Mouse (Mus musculus): ENCODE results near the gene Slc26a10.
"Not testable (repeated sequence)": the region's sequence is repeated elsewhere in the genome, so short reads cannot be mapped to it uniquely, and the experiment has no call there.

Slc26a10 gene

DNA sequence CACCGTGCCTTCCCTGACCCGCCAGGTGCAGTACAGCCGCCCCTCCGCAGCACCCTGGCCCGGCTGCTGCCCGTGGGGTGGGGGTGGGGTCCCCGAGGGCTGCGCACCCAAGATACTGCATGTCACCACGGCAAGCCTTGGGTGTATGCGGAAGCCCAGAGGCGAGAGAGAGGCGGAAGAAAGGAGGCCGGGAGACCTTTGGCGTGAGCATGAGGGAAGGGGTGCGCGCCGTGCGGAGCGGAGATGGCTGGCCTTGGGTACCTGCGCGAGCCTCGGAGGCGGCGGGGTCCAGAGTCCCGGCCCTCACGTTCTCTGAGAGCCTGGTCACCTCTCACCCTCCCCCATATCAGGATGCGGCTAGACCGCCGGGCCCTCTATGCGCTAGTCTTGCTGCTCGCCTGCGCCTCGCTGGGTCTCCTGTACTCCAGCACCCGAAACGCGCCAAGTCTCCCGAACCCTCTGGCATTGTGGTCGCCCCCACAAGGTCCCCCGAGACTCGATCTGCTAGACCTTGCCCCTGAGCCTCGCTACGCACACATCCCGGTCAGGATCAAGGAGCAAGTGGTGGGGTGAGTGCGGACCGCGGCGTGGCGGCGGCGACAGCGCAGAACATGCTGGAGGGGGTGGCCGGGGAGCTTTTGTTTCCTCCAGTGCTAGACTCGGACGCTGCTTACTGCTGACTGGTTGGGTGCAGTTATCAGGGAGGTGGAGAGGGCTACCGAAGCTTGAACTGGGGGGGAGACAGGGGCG, 14.6 kb downstream of the Slc26a10 start:
- in situ Hi-C loops (cut with MboI; ENCODE audit: unreplicated experiment in 2 of 2): no loop called here

DNA sequence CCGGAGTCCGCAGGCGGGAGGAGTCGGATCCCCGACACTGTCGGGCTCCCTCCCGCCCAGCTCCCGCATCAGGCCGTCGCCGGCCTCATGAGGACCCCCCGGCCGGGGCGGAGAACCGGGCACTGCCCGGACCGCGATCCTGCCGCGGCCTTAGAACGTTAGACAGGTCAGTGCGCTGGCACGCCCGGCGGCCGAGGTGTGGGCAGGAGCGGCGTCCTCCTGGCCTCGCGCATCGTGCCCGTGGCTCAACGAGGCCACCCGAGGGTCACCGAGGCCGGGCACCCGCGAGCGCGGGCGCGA, 15.1 kb downstream of the Slc26a10 start:
- in situ Hi-C loops (cut with MboI; ENCODE audit: unreplicated experiment in 2 of 2): no loop called here

DNA sequence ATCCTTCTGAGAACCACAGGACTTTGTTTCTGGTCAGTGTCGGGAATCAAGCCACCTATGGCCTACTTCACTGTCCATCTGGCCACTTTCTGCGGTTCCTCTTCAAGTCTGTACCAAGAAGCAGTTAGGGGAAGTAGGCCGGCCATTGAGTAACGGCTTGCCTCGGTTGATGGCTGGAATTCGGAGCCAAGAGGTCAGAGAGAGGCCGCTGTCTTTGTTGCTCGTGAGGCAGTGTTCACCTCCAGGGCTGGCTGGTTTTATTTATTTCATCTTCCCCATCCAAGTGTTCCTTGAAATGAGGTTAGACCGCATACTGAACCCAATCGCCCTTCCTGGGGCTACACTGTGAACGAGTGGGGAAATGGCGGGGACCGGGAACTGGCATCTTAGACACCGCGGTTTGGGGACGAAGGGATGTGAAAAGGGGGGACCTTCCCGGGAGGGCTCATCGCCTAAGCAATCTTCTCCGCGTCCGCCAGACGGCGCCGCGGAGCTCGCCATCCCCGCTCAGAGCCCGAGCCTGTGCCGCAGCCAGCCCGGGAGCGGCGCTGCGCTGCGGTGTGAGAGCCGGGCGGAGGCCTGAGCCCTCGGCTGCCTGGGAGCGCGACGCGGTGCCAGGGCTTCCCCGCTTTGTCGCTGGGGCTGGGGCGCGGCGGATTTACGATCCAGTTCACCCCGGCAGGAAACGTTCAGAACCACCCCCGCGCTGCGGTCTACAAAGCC, 15.7 kb downstream of the Slc26a10 start, which contains the start of gene B4galnt1:
Gene B4galnt1, plus strand, starts transcription at position 595 of the 723 bp plus-strand sequence.
- in situ Hi-C loops (cut with MboI; ENCODE audit: unreplicated experiment in 2 of 2): loop anchor here in 1 of 2 experiments (5.0 kb wide), 1 partner anchor 37 kb away; no protein-coding TSS in a partner anchor

DNA sequence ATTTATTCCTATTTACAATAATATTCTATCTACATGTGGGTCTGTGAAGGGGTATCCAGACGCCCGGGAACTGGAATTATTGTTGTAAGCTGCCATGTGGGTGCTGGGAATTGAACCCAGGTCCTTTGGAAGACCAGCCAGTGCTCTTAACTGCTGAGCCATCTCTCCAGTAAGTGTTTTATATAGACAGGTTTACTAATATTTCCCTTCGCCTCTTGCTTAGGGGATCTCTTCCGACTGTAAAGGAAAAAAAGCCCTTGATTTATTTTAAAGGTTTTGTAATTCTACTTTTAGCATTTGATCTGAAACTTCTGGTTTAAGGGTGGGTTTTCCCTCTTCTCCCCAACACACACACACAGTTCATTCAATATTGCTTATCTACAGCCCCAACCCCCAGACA, 16.3 kb downstream of the Slc26a10 start:
- in situ Hi-C loops (cut with MboI; ENCODE audit: unreplicated experiment in 2 of 2): loop anchor here in 1 of 2 experiments (5.0 kb wide), 1 partner anchor 37 kb away; no protein-coding TSS in a partner anchor

DNA sequence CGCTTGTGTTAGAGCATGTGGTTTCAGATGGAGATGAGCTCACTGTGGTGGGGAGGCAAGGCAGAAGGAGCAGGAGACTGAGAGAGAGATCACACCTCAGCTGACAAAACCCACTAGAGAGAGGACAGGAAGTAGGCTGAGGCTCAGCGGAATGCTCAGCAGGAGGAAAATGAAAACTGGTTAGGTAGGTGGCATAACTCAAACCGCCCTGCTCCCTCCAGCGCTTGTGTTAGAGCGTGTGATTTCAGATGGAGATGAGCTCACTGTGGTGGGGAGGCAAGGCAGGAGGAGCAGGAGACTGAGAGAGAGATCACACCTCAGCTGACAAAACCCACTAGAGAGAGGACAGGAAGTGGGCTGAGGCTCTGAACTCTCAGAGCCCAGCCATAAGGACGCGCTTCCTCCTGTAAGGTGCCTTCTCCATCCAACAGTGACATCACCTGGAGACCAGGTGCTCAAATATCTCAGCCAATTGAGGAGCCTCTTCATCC, 17.6 kb downstream of the Slc26a10 start:
- in situ Hi-C loops (cut with MboI; ENCODE audit: unreplicated experiment in 2 of 2): loop anchor here in 1 of 2 experiments (5.0 kb wide), 1 partner anchor 36 kb away; no protein-coding TSS in a partner anchor

DNA sequence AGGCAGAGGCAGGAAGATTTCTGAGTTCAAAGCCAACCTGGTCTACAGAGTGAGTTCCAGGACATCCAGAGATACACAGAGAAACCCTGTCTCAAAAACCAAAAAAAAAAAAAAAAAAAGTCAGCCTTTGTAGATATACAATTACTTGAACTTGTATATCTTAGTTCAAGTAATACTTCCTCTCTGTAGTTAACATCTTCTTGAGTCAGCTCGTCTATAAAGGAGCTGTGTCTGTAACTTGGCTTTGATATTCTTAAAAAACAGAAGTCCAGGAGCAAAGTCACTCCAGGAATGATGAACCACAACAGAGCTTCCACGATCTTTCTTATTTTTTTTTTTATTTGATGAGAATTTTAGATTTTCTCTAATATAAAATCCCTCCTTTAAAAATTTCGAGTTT, 19.7 kb downstream of the Slc26a10 start:
- in situ Hi-C loops (cut with MboI; ENCODE audit: unreplicated experiment in 2 of 2): loop anchor here in 1 of 2 experiments (5.0 kb wide), 1 partner anchor 33 kb away; no protein-coding TSS in a partner anchor

DNA sequence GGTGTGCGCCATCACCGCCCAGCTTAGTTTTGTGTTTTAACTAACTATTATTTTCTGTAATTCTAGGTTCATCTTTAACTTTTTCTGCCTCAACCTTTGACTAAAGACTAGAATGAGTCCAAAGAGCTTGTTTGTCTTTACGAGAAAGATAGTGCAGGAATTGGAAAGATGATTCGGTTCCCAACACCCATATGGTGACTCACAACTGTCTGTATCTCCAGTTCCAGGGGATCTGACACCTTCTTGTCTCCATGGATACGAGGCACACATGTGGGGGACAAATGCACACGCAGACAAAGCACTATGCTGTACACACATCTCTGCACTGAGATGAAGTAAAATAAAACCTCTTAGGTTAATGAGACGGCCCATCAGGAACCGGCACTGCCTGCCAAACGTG, 20.4 kb downstream of the Slc26a10 start:
- in situ Hi-C loops (cut with MboI; ENCODE audit: unreplicated experiment in 2 of 2): loop anchor here in 1 of 2 experiments (5.0 kb wide), 1 partner anchor 33 kb away; no protein-coding TSS in a partner anchor

DNA sequence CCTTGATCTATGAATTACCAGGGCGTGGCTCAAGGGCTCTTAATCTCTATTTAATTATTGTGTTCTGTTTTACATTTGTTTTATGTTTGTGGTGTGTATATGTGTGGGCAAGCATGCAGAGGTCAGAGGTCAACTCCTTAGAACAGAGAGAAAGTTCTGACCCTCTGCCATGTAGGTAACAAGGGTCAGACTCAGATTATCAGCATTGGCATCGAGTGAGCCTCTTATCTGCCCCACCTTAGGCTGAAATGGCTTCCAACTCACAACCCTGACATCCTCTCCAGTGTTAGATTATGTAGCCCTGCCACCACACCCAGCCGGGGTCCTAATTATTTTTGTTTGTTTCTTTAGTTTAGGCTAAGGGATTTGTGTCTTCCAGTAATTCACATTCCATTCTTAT, 22.0 kb downstream of the Slc26a10 start:
- in situ Hi-C loops (cut with MboI; ENCODE audit: unreplicated experiment in 2 of 2): no loop called here

DNA sequence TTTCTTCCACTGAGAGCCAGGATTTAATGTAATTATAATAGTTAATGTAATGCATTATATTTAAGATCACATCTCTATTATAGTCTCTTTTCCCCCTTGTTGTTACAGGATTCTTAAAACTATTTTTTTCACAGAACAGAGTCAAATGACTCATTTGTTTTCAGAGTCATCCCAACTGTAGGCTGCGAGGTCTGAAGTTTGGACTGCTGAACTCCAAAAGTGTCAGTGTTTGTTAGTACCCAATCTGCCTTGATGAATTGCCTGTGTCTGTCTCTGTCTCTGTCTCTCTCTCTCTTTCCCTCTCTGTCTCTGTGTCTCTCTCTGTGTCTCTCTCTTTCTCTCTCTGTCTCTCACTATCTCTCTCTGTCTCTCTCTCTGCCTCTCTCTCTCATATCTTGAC, 23.9 kb downstream of the Slc26a10 start:
- in situ Hi-C loops (cut with MboI; ENCODE audit: unreplicated experiment in 2 of 2): no loop called here

DNA sequence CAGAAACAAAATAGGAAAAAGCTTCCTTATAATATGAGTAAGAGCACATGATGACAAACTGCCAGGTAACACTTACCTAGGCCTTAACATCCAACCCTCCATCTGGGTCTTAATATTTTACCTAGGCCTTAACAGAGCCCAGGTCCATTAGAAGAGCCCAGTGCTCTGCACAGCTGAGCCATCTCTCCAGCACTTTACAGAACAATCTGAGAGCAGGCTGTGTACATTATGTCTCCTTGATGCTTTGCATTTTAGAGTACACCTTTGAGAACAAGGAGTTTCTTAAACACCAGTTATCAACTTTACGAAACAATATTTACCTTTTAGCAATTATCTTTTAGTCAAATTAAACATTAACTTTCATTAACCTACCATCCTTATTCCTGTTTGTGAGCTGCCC, 24.4 kb downstream of the Slc26a10 start:
- in situ Hi-C loops (cut with MboI; ENCODE audit: unreplicated experiment in 2 of 2): no loop called here

DNA sequence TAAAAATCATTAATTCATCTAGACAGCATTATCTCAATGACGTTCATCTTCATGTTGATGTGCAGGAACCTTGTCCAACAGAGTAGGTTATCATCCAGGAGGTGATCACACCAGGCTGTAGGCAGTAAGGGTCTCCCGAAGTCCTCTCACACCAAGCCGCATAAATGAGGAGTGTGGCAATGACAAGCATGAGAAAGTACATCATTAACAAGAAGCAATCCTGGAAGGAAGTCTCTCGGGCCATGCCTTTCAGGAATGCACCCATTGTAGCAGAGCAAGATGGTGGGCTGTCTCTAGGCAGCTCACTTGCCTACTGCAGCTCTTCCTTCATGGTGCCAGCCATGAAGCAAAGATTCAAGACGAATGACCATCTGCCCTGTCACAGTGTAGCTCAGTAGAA, 25.8 kb downstream of the Slc26a10 start:
- in situ Hi-C loops (cut with MboI; ENCODE audit: unreplicated experiment in 2 of 2): no loop called here

DNA sequence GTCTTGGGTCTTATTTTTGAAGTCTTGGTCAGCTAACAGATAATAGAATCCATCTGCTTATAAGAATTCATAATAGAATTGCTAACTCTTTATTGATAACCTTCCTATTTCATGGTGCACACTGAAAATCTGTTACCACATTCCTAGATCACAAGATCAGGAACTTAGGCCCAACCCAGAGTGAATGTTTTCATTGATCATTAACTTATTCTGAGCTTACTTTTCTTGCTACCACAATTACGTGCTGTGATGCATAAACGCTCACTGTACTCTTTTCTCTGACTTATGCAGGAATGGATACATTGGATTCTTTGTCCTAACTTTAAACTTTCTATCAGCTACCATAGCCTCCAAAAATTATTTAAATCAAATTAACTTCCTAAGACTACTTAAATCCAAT, 26.2 kb downstream of the Slc26a10 start:
- in situ Hi-C loops (cut with MboI; ENCODE audit: unreplicated experiment in 2 of 2): no loop called here

DNA sequence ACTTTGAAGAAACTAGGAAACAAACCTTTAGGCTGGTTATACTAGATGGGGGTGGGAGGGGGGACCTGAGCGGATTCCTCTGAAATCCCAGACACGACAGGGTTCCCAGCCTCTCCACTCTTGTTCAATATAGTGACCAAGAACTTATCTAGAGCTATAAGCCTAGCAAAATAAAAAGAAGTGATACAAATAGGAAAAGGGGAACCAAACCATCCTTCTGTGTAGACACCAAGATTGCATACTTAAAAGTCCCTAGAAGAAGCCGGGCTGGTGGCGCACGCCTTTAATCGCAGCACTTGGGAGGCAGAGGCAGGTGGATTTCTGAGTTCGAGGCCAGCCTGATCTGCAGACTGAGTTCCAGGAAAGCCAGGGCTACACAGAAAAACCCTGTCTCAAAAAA, 27.1 kb downstream of the Slc26a10 start:
- in situ Hi-C loops (cut with MboI; ENCODE audit: unreplicated experiment in 2 of 2): no loop called here

DNA sequence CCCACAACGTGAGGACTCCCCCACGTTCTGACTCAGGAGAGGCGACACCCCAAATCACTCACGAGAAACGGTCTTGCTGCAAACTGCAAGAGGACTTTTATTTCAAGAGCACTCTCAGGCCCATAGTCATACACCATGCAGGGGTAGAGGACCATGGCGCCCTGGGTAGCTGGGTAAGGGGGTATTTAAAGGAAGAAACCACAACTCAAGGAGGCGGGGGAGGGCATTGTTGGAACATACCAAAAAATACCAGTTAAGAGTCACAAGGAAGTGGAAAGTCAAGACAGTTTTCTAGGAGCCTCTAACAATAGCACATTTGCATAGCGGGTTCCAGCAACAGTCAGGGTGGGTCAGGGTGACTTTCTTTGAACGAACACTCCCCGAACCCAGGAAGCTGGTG, 27.9 kb downstream of the Slc26a10 start:
- in situ Hi-C loops (cut with MboI; ENCODE audit: unreplicated experiment in 2 of 2): not testable (repeated sequence)

DNA sequence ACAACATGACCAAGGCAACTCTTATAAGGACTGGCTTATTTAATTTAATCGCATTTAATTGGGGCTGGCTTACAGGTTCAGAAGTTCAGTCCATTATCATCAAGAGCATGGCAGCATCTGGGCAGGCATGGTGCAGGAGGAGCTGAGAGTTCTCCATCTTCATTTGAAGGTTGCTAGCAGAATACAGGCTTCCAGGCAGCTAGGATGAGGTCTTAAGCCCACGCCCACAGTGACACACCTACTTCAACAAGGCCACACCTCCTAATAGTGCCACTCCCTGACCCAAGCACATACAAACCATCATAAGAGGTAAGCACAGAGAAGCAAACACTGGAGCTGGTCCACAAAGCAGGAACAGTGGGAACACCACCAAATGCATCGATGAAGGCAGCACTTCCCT, 29.2 kb downstream of the Slc26a10 start:
- in situ Hi-C loops (cut with MboI; ENCODE audit: unreplicated experiment in 2 of 2): not testable (repeated sequence)

DNA sequence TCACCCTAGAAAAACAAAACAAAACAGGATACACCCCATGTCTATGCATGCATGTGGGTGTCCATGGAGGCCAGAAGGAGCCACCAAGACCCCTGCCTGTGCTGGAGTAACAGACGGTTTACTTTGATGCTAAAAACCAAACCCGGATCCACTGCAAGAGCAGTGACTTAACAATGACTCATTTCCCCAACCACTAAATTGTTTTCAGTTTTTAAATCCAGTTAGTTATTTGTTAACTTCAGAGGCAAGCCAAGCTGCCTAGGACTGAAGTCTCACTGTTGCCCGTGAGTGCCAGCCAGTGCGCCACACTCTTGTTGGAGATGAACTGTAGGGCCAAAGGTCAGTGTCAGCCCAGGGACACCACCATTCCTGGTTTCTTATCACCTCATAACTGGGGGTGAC, 30.0 kb downstream of the Slc26a10 start:
- in situ Hi-C loops (cut with MboI; ENCODE audit: unreplicated experiment in 2 of 2): no loop called here

DNA sequence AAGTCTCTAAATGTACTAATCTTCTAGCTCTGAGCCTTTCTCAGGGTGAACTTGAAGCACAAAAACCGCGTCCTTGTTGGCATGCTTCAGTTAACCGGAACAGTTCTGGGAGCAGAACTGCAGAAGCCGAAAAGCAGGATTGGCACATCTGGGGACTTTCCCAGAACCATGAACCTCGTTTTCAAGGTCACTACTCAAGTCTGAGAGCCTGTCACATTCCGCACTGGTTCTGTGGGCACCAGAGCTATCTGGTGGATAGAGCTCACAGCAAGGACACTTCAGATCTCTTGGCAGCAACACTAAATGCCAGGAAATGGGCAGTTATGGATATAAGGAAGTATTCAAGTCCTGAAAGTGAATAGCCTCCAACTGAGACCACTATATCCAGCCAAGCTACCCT, 33.3 kb downstream of the Slc26a10 start:
- in situ Hi-C loops (cut with MboI; ENCODE audit: unreplicated experiment in 2 of 2): no loop called here

DNA sequence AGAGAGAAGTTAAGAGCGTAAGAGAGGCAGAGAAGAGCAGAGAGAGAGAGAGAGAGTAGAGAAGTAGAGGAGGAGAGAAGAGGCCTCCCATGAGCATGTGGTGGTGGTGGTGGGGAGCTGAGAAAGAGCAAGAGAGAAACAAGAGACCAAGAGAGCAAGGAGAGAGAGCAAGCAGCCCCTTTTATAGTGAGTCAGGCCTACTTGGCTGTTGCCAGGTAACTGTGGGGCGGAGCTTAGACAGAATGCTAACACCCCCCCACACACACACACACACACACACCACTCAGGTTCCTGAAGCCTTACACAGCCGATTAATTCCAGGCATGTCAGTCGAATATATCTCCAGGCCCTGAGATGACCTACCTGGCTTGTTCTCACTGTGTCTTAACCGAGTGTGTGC, 35.1 kb downstream of the Slc26a10 start:
- in situ Hi-C loops (cut with MboI; ENCODE audit: unreplicated experiment in 2 of 2): no loop called here

DNA sequence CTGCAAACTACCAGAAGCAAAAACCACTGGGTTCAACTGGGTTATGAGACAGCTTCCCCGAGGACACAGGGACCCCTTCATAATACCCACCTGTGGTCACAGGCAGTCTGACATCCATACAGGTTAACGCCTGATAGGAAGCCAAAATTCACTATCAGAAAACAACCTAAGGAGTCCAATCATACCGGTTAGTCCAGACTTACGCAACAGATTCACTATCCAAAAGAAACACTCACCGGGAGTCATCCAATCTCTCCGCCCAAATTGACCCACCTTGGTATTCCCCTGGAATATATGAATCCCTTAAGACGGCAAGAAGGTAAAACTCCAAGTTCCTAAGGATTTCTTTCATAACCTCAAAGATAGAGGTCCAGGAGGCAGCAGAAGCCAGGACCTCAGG, 35.9 kb downstream of the Slc26a10 start:
- in situ Hi-C loops (cut with MboI; ENCODE audit: unreplicated experiment in 2 of 2): no loop called here

DNA sequence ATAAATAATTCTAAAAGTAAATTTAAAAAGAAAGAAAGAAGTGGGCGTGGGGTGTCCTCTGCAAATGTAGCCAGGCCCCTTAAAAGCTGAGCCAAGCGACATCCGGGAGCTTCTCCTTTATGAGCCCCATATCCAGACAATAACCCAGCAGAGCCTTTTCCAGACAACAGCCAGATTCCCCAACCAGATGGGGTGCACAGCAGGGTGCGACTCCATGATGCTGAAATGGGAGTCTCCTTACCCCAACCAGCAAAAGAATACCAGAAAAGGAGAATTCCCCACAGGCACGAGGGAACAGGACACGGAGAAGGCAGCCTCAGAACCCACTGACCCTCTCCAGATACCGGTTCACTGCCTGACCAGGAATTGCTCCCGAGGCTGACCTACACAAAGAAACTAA, 37.2 kb downstream of the Slc26a10 start:
- in situ Hi-C loops (cut with MboI; ENCODE audit: unreplicated experiment in 2 of 2): no loop called here

DNA sequence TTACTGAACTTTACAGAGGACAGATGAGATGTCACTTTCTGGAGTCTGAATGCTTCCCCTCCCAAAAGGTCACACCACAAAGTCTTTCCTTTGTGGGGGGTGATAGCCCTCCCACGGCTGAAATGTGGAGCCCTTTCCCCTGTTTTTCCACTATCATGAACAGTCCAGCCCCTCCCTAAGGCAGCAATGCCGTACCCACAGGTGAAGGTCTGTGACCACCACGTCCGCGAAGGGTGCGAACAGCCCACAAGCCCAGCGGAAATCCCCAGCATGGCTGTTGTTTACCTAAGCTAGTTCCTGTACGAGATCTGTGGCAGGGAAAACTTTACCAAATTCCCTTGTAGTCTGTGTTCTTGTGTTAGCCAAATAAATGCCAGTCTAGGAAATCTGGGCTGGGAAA, 38.9 kb downstream of the Slc26a10 start:
- in situ Hi-C loops (cut with MboI; ENCODE audit: unreplicated experiment in 2 of 2): no loop called here

DNA sequence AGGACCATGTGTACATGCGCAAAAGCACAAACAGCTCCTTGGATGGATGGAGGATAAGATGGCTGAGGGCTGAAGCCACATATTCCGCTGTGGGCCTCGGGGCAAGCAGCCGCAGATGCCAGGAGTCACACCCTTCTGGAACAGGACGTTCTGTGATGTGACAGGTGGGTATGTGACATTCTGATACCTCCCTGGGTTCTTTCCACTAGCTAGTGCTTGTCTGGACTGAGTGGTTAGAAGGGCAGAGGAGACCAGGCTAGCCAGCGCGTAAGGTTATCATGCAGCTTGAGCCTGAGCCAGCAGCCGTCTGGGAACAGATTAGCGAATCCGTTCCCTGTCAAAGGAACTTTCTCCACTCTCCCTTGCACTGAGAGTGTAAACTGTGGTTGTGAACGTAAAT, 39.5 kb downstream of the Slc26a10 start:
- in situ Hi-C loops (cut with MboI; ENCODE audit: unreplicated experiment in 2 of 2): no loop called here

Measured in v-Abl transformed pro-B cells (cell line).